Mouse (Mus musculus) midbrain, embryonic 14.5 days (tissue): Measurements from ENCODE around the gene Cd6. TPM values are rescaled to one million over a fixed set of nuclear protein-coding genes. Genes with fewer than 3 reads are reported as not detected.

Source experiments
- ATAC-seq: fragments of 200-750 bp; cut with Nextera tagmentation; 2 replicates; pipeline ENCODE4 v1.8.0; 2017; ENCODE audit warnings: moderate number of reproducible peaks, moderate library complexity; ENCODE audit not compliant: low FRiP score, low TSS enrichment
- DNase-seq: peaks from one replicate; pipeline ENCODE4 v3.0.0-alpha.2; 2015
- H3K27ac ChIP-seq: fragments of 300-500 bp; sonication (generic); replicated peaks from 2 replicates; pipeline ENCODE4 v1.5.1; 2014; ENCODE audit warnings: mild to moderate bottlenecking, low read depth, low read length, moderate library complexity
- H3K27me3 ChIP-seq: fragments of 300-500 bp; sonication (generic); 2 replicates; pipeline ENCODE4 v1.6.1; 2014; ENCODE audit warnings: low read length, control low read depth, mixed read lengths; ENCODE audit not compliant: control insufficient read depth, insufficient read depth
- H3K36me3 ChIP-seq: fragments of 300-500 bp; sonication (generic); 2 replicates; pipeline ENCODE4 v1.6.1; 2014; ENCODE audit warnings: low read length, control low read depth; ENCODE audit not compliant: control insufficient read depth, insufficient read depth
- H3K4me1 ChIP-seq: fragments of 300-500 bp; sonication (generic); 2 replicates; pipeline ENCODE4 v1.6.1; 2014; ENCODE audit warnings: mild to moderate bottlenecking, antibody characterized with exemption, low read length, control low read depth; ENCODE audit not compliant: control insufficient read depth, insufficient read depth
- H3K4me2 ChIP-seq: fragments of 300-500 bp; sonication (generic); 2 replicates; pipeline ENCODE4 v1.6.1; 2014; ENCODE audit warnings: mild to moderate bottlenecking, low read length, moderate library complexity
- H3K4me3 ChIP-seq: fragments of 300-500 bp; sonication (generic); replicated peaks from 2 replicates; pipeline ENCODE4 v1.5.1; 2014; ENCODE audit warnings: low read depth, low read length
- H3K9ac ChIP-seq: fragments of 300-500 bp; sonication (generic); replicated peaks from 2 replicates; pipeline ENCODE4 v1.6.1; 2014; ENCODE audit warnings: mild to moderate bottlenecking, low read length, moderate library complexity
- H3K9me3 ChIP-seq: fragments of 300-500 bp; sonication (generic); 2 replicates; pipeline ENCODE4 v1.6.1; 2016; ENCODE audit warnings: low read length, control low read depth, mixed read lengths; ENCODE audit not compliant: control insufficient read depth
- WGBS: fragments of 180-500 bp; shearing (Covaris S2); extraction: QIAGEN DNeasy Blood & Tissue Kit; methylation state at CpG from one replicate; pipeline ENCODE4 v1.1.7; 2014; 5-methylcytosine and 5-hydroxymethylcytosine counted together
- polyA plus RNA-seq: library from polyadenylated mRNA; unstranded; fragments of >200 nt; fragmentation: Nextera tagmentation; extraction: Ambion mirVana; gene quantifications from 2 replicates; pipeline ENCODE4 v1.2.1, GENCODE M21; 2014

The Cd6 gene
- polyA plus RNA-seq, 1 experiment from 2014 or later = not detected

DNA sequence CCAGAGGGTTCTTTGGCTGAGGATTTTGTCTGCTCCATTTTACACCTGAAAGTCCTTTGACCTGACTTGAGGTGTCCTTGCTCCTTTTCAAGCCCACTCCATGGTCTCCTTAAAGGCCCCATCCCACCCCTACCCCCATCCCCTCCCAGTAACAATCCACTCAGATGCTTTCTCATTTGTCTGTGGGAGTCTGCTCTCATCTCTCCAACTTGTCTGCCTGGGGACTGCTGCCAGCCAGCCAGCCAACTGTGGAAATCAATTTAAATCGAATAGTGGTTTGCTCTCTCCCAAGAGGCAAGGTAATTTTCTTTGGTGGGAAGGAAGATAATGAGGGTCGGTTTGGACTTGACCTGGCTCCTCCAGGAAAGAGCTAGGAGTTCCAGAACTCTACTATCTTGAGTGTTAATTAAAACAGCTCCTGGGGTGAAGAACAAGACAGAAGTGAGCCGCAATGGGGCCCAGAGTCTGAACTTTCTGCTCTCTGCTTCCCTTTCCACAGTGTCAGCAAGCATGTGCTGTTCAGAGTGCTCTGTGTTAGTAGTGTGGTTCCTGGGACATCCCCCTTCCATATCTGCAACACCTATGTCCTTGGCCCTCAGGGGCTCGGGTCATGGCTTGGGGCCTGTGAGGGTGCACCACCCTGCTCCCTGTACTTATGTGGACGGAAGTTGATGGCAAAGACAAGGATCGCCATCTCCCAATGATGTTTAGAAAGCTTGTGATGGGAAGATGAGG is 61.0 kb downstream of the Cd6 start:
- H3K36me3 ChIP-seq = no peaks in the 10 kb centered on the region
- DNase-seq (peak; percentile 43), ATAC-seq (no peak)
- H3K27me3 ChIP-seq = no peaks in the 10 kb centered on the region
- 0 out of 2 replicates have a peak overlapping the region, but pooled peaks have one; percentile 41 for H3K27ac ChIP-seq
- no peak overlapping the region for H3K4me2 ChIP-seq
- H3K9me3 ChIP-seq = no peaks in the 10 kb centered on the region
- H3K9ac ChIP-seq = no peak overlapping the region
- 72% methylated on average over 6 of the region's 6 CpGs for WGBS
- H3K4me1 ChIP-seq = peaks cover 5% of the 10 kb centered on the region
- no peak overlapping the region for H3K4me3 ChIP-seq

DNA sequence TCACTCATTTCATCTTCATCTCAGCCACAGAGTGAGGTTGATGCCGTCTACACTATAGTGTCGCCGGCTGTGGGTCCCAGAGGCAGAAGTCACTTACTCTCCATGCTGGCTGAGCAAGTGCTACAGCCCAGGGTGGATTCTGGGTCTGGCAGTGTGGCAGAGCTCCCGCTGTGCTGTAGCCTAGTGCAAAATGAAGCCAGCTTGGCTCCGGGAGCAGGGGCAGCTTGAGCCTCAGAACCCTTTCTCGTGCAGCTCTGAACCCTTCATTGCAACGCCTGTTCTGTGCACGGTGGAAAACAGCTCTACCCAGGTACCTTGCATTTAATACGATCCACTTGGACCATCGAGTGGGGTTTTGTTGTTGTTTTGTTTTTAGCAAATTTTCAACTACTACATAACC is 62.2 kb downstream of the Cd6 start:
- H3K4me3 ChIP-seq = no peak overlapping the region
- H3K9me3 ChIP-seq = no peaks in the 10 kb centered on the region
- no peak for DNase-seq
- no peaks in the 10 kb centered on the region for H3K27me3 ChIP-seq
- H3K27ac ChIP-seq = 0 out of 2 replicates have a peak overlapping the region, but pooled peaks have one; percentile 26
- no peaks in the 10 kb centered on the region for H3K36me3 ChIP-seq
- ATAC-seq = no peak
- H3K4me2 ChIP-seq = no peak overlapping the region
- 84% methylated on average over 10 of the region's 10 CpGs for WGBS
- no peak overlapping the region for H3K9ac ChIP-seq
- H3K4me1 ChIP-seq = peaks cover 5% of the 10 kb centered on the region

DNA sequence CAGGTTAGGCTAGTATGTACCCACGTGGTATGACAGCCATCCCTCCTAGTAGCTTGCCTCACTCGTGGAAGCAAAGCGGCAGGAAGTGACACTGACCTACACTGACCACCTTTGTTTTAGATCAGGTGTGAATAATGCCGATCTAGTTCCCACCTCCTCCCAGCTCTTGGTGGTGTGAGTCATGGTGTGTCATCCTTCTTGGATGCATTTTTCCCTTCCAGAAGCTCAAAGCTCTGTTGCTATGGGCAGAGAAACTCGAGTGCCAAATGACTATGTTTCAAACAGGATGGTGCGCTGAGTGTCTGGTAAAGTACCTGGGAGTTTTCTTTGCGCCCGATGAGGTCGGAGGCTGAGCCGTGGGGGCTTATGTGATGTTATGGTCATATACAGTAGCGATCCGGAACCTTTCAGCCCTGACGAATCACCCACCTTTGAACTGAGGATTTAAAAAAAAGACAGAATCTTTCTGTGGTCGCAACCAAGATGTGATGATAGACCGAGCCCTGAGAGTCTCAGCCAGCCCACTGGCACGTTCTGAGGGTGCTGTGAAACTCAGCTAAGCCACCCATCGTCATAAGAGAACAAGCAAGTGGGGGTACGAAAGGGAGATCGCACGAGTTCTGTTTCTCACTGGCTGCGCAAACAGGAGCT is 66.4 kb downstream of the Cd6 start:
- no peak overlapping the region for H3K4me3 ChIP-seq
- no peaks in the 10 kb centered on the region for H3K27me3 ChIP-seq
- 87% methylated on average over 21 of the region's 21 CpGs for WGBS
- no peak for ATAC-seq
- H3K9ac ChIP-seq = no peak overlapping the region
- H3K9me3 ChIP-seq = no peaks in the 10 kb centered on the region
- no peak overlapping the region for H3K4me2 ChIP-seq
- no peak overlapping the region for H3K27ac ChIP-seq
- no peak for DNase-seq
- no peaks in the 10 kb centered on the region for H3K36me3 ChIP-seq
- H3K4me1 ChIP-seq = peaks cover 1% of the 10 kb centered on the region

DNA sequence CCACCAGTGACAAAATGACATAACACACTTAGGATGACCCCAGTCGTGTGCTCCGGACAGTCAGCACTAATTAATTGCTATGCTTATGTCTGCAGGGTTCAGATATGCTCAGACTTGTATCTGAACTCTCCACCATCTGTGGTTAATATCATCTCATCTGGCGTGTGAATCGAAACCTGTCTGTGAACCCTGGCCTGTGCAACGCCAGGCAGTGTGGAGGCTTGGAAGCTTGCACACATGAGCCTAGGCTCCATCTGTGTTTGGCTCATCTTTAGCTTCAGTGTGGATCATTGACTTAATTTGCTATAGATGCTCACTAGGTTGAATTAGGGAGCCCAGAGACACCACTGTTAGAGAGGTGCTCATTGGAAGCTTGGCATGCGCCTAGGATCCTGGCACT is 67.4 kb downstream of the Cd6 start:
- Histone ChIP-seq H3K36me3 (no peaks in the 10 kb centered on the region), H3K4me1 (no peaks in the 10 kb centered on the region), H3K4me2 (no peak overlapping the region), H3K27ac (no peak overlapping the region), H3K27me3 (no peaks in the 10 kb centered on the region), H3K4me3 (no peak overlapping the region), H3K9ac (no peak overlapping the region), H3K9me3 (no peaks in the 10 kb centered on the region)
- 88% methylated on average over 6 of the region's 6 CpGs for WGBS
- no peak for ATAC-seq
- no peak for DNase-seq

- H3K4me3 ChIP-seq = no peak overlapping the region
- DNase-seq = no peak
- H3K4me2 ChIP-seq = no peak overlapping the region
- no peak overlapping the region for H3K9ac ChIP-seq
- no peaks in the 10 kb centered on the region for H3K9me3 ChIP-seq
- WGBS = 89% methylated on average over 8 of the region's 8 CpGs
- no peaks in the 10 kb centered on the region for H3K4me1 ChIP-seq
- H3K27me3 ChIP-seq = no peaks in the 10 kb centered on the region
- H3K27ac ChIP-seq = no peak overlapping the region
- H3K36me3 ChIP-seq = no peaks in the 10 kb centered on the region
- ATAC-seq = no peak
Observed at GRCm38 (mm10) chr19:10761794-10762415, 68.0 kb downstream of the Cd6 start.

DNA sequence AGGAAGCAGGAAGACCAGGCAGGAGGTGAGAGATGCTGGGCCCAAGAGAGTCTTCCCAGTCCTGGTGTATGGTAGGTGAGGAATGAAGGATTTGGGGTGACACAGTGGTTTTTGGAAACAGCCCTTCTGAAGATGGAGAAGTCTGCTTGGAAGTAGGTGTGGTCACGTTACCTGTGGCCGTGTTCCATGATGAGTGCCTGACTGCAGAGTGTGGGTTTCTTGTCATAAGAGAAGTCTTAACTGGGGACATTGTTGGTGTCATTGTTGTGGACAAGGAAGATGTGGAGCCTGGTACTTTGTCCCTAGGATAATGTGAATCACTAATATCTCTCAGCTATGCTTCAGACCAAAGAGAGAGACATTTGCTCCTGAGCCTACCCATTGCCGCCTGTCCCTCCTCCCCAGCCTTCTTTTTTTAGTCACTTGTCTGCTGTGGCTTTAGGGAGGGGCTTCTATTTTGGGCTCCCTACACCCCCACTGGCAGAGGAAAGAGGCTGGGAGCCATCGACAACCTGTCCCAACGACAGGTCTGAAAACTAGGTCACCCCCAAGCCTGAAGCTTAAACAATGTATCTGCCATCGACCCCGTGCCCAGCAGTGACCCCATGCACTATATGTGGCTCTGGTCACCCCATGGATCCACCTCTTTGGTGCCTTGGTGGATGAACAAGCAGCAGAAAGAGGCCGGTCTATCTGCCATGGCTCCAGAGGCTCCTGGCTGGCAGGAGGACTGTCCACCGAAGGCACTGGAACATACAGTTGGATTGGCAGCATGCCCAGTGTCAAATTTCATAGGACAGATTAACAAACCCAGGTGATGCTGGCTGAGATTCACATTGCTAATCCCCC is 69.7 kb downstream of the Cd6 start:
- no peak overlapping the region for H3K4me3 ChIP-seq
- H3K9me3 ChIP-seq = no peaks in the 10 kb centered on the region
- 88% methylated on average over 9 of the region's 9 CpGs for WGBS
- DNase-seq = no peak
- no peaks in the 10 kb centered on the region for H3K27me3 ChIP-seq
- no peak overlapping the region for H3K27ac ChIP-seq
- H3K9ac ChIP-seq = no peak overlapping the region
- H3K36me3 ChIP-seq = no peaks in the 10 kb centered on the region
- ATAC-seq = no peak
- no peak overlapping the region for H3K4me2 ChIP-seq
- no peaks in the 10 kb centered on the region for H3K4me1 ChIP-seq

DNA sequence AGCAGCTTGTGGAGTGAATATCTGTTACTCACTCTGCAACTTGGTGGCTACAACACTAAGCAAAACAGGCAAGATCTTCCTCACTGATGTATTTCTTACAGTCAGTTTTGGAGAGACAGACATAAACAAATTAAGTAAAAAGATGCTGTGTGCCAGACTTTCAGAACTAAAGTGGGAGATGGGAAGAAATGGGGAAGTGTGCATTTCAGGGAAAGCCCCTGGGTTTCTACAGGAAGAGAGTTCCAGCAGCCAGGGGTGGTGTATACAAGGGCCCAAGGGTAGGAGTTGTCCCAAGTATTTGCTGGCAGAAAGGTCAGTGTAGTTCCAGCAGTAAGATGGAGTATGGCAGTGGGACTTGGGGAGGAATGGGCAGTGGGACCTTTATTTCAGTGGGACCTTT is 70.3 kb downstream of the Cd6 start:
- H3K27me3 ChIP-seq = no peaks in the 10 kb centered on the region
- H3K36me3 ChIP-seq = no peaks in the 10 kb centered on the region
- H3K4me1 ChIP-seq = no peaks in the 10 kb centered on the region
- H3K4me3 ChIP-seq = no peak overlapping the region
- ATAC-seq (no peak), DNase-seq (no peak)
- H3K9ac ChIP-seq = no peak overlapping the region
- no peaks in the 10 kb centered on the region for H3K9me3 ChIP-seq
- H3K27ac ChIP-seq = no peak overlapping the region
- H3K4me2 ChIP-seq = no peak overlapping the region

- no peaks in the 10 kb centered on the region for H3K4me1 ChIP-seq
- no peak overlapping the region for H3K9ac ChIP-seq
- WGBS = 74% methylated on average over 6 of the region's 6 CpGs
- no peak for DNase-seq
- H3K27me3 ChIP-seq = no peaks in the 10 kb centered on the region
- no peak for ATAC-seq
- no peak overlapping the region for H3K4me3 ChIP-seq
- H3K9me3 ChIP-seq = no peaks in the 10 kb centered on the region
- H3K4me2 ChIP-seq = no peak overlapping the region
- no peak overlapping the region for H3K27ac ChIP-seq
- no peaks in the 10 kb centered on the region for H3K36me3 ChIP-seq
Observed at GRCm38 (mm10) chr19:10758708-10759107, 71.2 kb downstream of the Cd6 start.
